Mouse (Mus musculus) cortical plate, adult 2 months (tissue): ENCODE measurements around the gene Gm26558. TPM values are rescaled to one million over a fixed set of nuclear protein-coding genes. Genes with fewer than 3 reads are reported as not detected.

ENCODE experiments used
- H3K27ac ChIP-seq: fragments of 200-500 bp; 2 replicates; pipeline ENCODE4 v1.5.1; 2012; ENCODE audit warnings: low read length, control low read depth, inconsistent platforms; ENCODE audit not compliant: insufficient read depth
- H3K4me1 ChIP-seq: fragments of 200-500 bp; 2 replicates; pipeline ENCODE4 v1.6.1; 2011; ENCODE audit warnings: low read length; ENCODE audit not compliant: control insufficient read depth, insufficient read depth
- H3K4me3 ChIP-seq: fragments of 200-500 bp; 2 replicates; pipeline ENCODE4 v1.5.1; 2011; ENCODE audit warnings: mild to moderate bottlenecking, low read length, control low read depth; ENCODE audit not compliant: insufficient read depth
- CTCF ChIP-seq: fragments of 200-500 bp; IDR thresholded peaks from 2 replicates; pipeline ENCODE4 v1.5.1; 2011; ENCODE audit warnings: mild to moderate bottlenecking, control low read depth, low read length; ENCODE audit not compliant: insufficient read depth; ENCODE audit errors: extremely low read depth
- POLR2A ChIP-seq: fragments of 200-500 bp; IDR thresholded peaks from 2 replicates; pipeline ENCODE4 v1.6.1; 2011; ENCODE audit warnings: mild to moderate bottlenecking, low read length, control low read depth; ENCODE audit not compliant: insufficient read depth; ENCODE audit errors: extremely low read depth
- polyA plus RNA-seq: library from polyadenylated mRNA; depleted of rRNA; stranded (reverse); fragments of >200 nt; gene quantifications from 2 replicates; pipeline ENCODE4 v1.2.3, GENCODE M21; 2012

Gm26558 gene
- polyA plus RNA-seq, 1 experiment: 0.92 TPM

GRCm38 (mm10) chr2:70651820-70652219 is 10.1 kb downstream of the Gm26558 start:
- Histone ChIP-seq H3K4me3 (no peak overlapping the region), H3K4me1 (no peaks in the 10 kb centered on the region), H3K27ac (no peak overlapping the region)
- no peak for TF ChIP-seq POLR2A
- no peak for TF ChIP-seq CTCF

DNA sequence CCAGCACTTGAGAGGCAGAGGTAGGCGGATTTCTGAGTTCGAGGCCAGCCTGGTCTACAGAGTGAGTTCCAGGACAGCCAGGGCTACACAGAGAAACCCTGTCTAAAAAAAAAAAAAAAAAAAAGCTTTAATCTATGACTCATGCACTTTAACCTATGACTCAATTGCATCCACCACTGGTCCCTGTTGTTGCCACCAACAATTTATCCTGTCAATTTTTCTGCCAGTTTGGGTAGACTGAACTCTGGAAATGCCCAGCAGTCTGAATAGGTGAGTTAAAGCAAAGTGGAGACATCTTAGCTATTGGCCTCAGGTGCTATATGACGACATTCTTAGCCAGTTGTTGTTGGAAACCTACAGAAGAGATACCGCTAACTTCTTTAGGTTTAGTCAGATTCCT is 12.4 kb downstream of the Gm26558 start:
- H3K4me1 ChIP-seq: no peaks in the 10 kb centered on the region
- H3K4me3 ChIP-seq: no peak overlapping the region
- TF ChIP-seq CTCF (no peak), POLR2A (no peak)
- no peak overlapping the region for H3K27ac ChIP-seq

DNA sequence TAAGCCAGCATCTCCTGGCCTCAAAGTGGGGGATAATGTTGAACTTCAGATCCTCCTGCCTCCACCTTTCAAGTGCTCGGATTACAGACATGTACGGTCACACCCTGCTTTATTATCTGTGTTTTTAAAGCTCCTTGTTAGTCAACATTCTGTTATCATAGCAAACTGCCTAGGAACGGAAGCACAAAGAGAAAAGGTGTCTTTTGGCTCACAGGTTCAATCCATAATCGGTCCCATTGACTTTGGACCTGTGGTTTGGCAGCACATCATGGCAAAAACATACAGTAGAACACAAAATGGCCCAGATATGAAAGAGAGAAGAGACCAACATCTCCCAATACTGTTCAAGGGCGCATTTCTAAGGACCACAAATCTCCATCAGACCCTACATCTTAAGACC is 13.6 kb downstream of the Gm26558 start:
- Histone ChIP-seq H3K27ac (no peak overlapping the region), H3K4me1 (no peaks in the 10 kb centered on the region), H3K4me3 (no peak overlapping the region)
- TF ChIP-seq CTCF (no peak), POLR2A (no peak)

GRCm38 (mm10) chr2:70647681-70648080 is 14.2 kb downstream of the Gm26558 start:
- no peak for TF ChIP-seq POLR2A
- no peak for TF ChIP-seq CTCF
- Histone ChIP-seq H3K4me3 (no peak overlapping the region), H3K4me1 (no peaks in the 10 kb centered on the region), H3K27ac (no peak overlapping the region)

DNA sequence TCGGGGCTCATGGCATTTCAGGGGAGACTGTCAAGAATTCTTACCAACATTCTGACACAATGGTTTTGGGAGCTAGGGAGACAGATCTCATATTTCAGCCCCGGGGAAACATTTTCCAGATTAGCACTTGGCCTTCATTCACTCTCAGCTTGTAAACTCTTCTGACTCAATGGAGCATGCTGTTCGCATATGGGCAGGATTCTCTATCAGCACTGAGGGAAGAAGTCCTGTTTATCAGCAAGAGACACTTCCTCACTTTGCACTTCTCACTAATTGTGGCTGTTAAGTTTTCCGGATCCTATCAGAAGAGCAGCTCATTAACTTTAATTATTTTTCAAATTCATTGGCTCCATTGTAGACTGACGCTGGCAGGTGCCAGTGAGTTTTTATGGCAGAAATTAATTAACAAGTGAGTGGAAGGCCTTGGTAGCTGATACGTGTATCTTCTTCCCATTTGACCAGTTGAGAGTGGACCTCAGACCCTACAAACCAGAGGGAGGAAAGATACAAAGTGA is 16.6 kb downstream of the Gm26558 start:
- no peak overlapping the region for H3K27ac ChIP-seq
- no peak overlapping the region for H3K4me3 ChIP-seq
- TF ChIP-seq POLR2A (no peak), CTCF (no peak)
- no peaks in the 10 kb centered on the region for H3K4me1 ChIP-seq

GRCm38 (mm10) chr2:70642971-70643565 is 18.8 kb downstream of the Gm26558 start:
- TF ChIP-seq POLR2A (no peak), CTCF (no peak)
- Histone ChIP-seq H3K4me3 (no peak overlapping the region), H3K4me1 (no peaks in the 10 kb centered on the region), H3K27ac (no peak overlapping the region)

DNA sequence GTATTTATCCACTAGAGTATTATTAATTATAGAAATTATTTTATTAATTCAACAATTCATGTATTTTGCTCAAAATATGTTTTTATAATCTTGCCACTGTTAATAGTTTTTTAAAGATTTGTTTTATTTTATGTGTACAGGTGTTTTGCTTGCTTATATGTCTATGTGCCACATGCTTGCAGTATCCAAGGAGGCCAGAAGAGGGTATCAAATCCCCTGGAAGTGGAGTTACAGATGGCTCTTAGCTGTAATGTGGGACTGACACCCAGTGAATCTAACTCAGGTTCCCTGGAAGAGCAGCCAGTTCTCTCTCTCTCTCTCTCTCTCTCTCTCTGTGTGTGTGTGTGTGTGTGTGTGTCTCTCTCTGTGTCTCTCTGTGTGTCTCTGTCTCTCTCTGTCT is 20.9 kb downstream of the Gm26558 start:
- H3K4me1 ChIP-seq: no peaks in the 10 kb centered on the region
- no peak overlapping the region for H3K4me3 ChIP-seq
- no peak for TF ChIP-seq POLR2A
- no peak for TF ChIP-seq CTCF
- H3K27ac ChIP-seq: no peak overlapping the region

GRCm38 (mm10) chr2:70634028-70634690 is 27.7 kb downstream of the Gm26558 start:
- no peak for TF ChIP-seq CTCF
- TF ChIP-seq POLR2A: no peak

GRCm38 (mm10) chr2:70632412-70632811 is 29.5 kb downstream of the Gm26558 start:
- no peak overlapping the region for H3K4me3 ChIP-seq
- no peaks in the 10 kb centered on the region for H3K4me1 ChIP-seq
- no peak overlapping the region for H3K27ac ChIP-seq
- no peak for TF ChIP-seq CTCF
- TF ChIP-seq POLR2A: no peak

More at GRCm38 (mm10) chr2:70634028-70634690, 27.7 kb downstream of the Gm26558 start:
- H3K4me3 ChIP-seq: no peak overlapping the region
- H3K4me1 ChIP-seq: no peaks in the 10 kb centered on the region
- no peak overlapping the region for H3K27ac ChIP-seq

- Histone ChIP-seq H3K27ac (no peak overlapping the region), H3K4me1 (no peaks in the 10 kb centered on the region), H3K4me3 (no peak overlapping the region)
- no peak for TF ChIP-seq POLR2A
- no peak for TF ChIP-seq CTCF
Observed at GRCm38 (mm10) chr2:70631321-70631720, 30.6 kb downstream of the Gm26558 start.

DNA sequence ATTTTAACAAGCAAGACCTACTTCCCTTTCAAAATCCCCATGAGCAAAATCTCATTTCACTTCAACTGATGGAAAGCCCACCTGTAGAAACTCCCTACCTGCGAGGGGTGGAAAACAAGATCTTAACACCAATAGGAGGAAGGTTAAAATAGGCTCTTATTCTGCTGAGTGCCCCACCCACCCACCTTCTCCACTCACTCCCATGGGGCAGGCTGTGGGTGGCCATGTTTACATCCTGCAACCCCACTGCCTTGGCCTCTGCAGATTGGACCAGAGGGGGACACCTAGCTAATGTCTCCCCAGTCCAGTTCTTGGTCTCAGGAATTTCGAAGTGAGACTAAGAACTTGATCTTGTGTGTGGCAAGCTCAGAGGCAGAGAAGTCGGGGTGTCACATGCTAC is 32.0 kb downstream of the Gm26558 start:
- Histone ChIP-seq H3K27ac (no peak overlapping the region), H3K4me1 (no peaks in the 10 kb centered on the region), H3K4me3 (no peak overlapping the region)
- TF ChIP-seq POLR2A: no peak
- TF ChIP-seq CTCF: no peak
